Mouse (Mus musculus) CH12F3 (cell line): ENCODE results near the gene Rps15.

Experiments
- in situ Hi-C: fragments of 300-500 bp; cut with MboI; formaldehyde crosslinking; loops from 2 replicates; pipeline ENCODE4 v1.14.3; 2020; ENCODE audit warnings: low sequenced_read_pairs

The Rps15 gene

GRCm38 (mm10) chr10:80260642-80261584 lies 31.3 kb upstream of the Rps15 start, which contains the start of the genes Gamt and Dazap1:
Gene Gamt (minus strand): TSS chr10:80261012.
Gene Dazap1 (plus strand): TSS chr10:80261486.
- in situ Hi-C loops, result no loop called here

DNA sequence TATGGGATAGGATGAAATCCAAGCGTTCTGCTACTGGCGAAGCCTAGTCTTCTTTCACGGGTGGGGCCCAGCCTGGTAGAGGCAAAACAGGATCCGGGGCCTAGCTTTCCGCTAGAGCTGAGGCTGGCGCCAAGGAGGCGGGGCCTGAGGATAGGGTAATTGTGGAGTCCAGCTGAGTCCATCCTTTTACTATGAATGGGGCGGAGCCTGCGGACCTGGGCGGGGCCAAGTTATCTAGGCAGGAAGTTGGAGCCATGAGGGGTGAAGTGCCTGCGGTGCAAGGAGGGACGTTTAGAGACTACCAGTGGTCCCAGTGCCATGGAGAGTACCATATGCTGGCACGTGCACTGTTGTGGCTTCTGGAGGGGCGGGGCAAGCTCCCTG lies 30.7 kb upstream of the Rps15 start:
- in situ Hi-C loops, result no loop called here

GRCm38 (mm10) chr10:80262169-80262568 lies 30.1 kb upstream of the Rps15 start:
- in situ Hi-C loops, result no loop called here

DNA sequence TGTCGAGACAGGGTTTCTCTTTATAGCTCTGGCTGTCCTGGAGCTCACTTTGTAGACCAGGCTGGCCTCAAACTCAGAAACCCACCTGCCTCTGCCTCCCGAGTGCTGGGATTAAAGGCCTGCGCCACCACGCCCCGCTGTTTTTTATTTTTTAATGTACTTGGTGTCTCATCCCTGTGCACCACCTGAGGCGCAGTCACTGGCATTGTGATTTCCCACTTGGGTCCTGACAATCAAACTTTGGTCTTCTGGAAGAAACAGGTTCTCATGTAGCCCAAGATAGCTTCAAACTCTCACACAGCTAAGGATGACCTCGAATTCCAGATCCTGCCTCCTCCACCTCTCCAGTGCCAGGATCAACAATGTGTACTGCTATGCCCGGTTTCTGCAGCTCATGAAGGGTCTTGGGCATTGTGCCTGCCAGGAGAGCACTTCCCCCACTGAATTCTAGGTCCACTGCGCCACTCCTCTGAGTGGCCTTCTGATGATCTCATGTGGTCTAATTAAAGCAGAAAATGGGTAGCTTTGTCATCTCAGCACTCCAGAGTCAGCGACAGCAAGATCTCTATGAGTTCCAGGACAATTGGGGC lies 29.4 kb upstream of the Rps15 start:
- in situ Hi-C loops, result no loop called here

- in situ Hi-C loops, result no loop called here
Observed at GRCm38 (mm10) chr10:80264341-80265148, 27.7 kb upstream of the Rps15 start.

DNA sequence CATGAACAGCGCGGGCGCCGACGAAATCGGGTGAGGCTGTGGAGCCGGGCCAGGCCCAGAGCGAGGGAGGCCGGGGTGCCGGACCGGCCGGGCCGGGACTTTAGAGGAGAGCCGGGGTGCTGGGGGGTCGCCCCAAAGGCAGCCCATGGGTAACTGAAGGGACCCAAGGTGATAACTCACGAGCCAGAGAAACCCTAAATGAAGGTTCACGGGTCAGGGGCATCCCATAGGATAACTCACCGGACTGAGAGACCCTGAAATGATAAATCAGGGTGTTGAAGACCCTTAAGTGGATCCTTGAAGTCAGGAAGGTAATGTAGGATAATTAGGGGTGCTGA lies 27.1 kb upstream of the Rps15 start:
- in situ Hi-C loops, result no loop called here

DNA sequence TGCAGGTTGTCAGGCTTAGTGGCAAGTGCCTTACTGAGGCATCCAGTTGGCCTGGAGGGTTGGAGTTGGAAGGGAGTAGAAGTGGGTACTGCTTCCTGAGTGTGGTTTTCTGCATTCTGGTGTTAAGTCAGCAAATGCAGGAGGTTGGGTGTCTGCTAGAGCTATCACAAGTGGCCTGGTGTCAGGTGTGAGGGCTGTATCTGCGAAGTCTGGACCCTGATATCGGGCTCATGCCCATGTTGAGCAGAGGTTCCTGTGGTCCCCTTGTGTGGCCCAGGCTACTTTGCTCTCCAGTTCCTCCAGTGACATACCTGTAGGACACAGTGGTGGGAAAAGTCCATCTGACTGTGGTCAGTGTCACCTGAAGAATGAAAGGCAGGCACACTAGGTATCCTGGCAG lies 22.2 kb upstream of the Rps15 start:
- in situ Hi-C loops, result no loop called here

GRCm38 (mm10) chr10:80270734-80271181 lies 21.5 kb upstream of the Rps15 start:
- in situ Hi-C loops, result no loop called here

GRCm38 (mm10) chr10:80271186-80271843 lies 20.9 kb upstream of the Rps15 start:
- in situ Hi-C loops, result no loop called here

GRCm38 (mm10) chr10:80271870-80272585 lies 20.2 kb upstream of the Rps15 start:
- in situ Hi-C loops, result no loop called here

- in situ Hi-C loops, result no loop called here
Observed at GRCm38 (mm10) chr10:80273847-80274246, 18.4 kb upstream of the Rps15 start.

DNA sequence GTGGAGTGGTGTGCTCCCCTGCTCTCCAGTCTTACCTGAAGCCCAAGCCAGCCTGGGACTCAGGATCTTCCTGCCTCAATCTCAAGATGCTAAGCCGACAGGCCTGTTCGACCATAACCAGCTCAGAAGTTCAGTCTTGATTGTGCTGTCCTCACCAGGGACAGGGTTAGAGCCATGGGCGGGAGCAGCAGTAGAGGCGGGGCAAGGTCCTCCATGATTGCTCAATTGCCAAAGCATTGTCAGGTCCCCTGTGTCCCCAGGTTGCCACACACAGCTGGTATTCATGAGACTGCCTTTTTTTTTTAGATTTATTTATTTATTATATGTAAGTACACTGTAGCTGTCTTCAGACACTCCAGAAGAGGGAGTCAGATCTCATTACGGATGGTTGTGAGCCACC lies 16.0 kb upstream of the Rps15 start:
- in situ Hi-C loops, result no loop called here

GRCm38 (mm10) chr10:80278390-80278789 lies 13.9 kb upstream of the Rps15 start:
- in situ Hi-C loops, result no loop called here

DNA sequence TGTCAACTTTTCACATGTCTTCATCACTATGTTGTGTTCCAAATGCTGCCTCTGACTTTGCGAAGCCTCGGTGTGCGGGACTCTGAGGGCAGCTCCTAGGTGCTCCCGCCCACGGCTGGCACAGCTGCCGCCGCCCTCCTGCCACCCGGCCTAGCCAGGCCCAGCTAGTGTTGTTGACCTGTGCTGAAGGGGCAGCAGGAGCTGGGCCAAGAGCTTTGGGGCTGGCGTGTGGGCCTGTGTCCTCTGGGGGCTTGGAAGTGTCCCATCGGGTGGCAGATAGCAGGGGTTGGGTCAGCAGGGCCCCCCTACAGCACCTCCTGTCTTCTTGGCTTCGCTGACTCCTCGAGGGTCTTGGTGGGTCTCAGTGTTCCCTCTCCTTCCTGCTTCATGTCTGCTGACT lies 13.0 kb upstream of the Rps15 start:
- in situ Hi-C loops, result no loop called here

- in situ Hi-C loops, result no loop called here
Observed at GRCm38 (mm10) chr10:80281304-80281703, 10.9 kb upstream of the Rps15 start.

GRCm38 (mm10) chr10:80281921-80282371 lies 10.3 kb upstream of the Rps15 start:
- in situ Hi-C loops, result no loop called here

- in situ Hi-C loops, result no loop called here
Observed at GRCm38 (mm10) chr10:80282481-80283441, 9.5 kb upstream of the Rps15 start.

- in situ Hi-C loops, result no loop called here
Observed at GRCm38 (mm10) chr10:80285222-80286070, 6.8 kb upstream of the Rps15 start.
